ENCODE assay signal across 9 mouse cellular contexts in genomic region chr8:70667071-70667470, GRCm38 (mm10). TPM values are rescaled to one million over a fixed set of nuclear protein-coding genes. Genes with fewer than 3 reads are reported as not detected.
DNase-seq lines count a peak whose midpoint lies in the region; ATAC-seq lines count a peak whose summit lies in the region.
"Had no signal": no experiment of that assay in that cellular context is flagged by ENCODE, and none has a peak within 500 bp of the region (broad histone marks: within the 10 kb centered on the region; RNA-seq: fewer than 3 reads in every experiment).

No protein-coding gene starts in this region.

- H3K9ac ChIP-seq in midbrain, embryonic 11.5 days (ENCODE audit: low read length) = no peak overlapping the region

- ATAC-seq in cerebellum, adult (ENCODE audit: insufficient number of reproducible peaks, low FRiP score, low TSS enrichment) = no peak
- no peak for ATAC-seq in midbrain, embryonic 11.5 days (ENCODE audit: low FRiP score)

- intact Hi-C loops in gastrocnemius, postnatal 36 days (cut with DNase I) = no loop called here

- no peak overlapping the region for H3K27ac ChIP-seq in midbrain, embryonic 11.5 days (ENCODE audit: low read depth, low read length)

- 69% methylated on average over 5 of the region's 5 CpGs for WGBS in midbrain, embryonic 11.5 days

- H3K36me3 ChIP-seq in midbrain, embryonic 11.5 days (ENCODE audit: control insufficient read depth, insufficient read depth, low read length) = no peaks in the 10 kb centered on the region; the same call in 1 of the 2 replicates

- no peak overlapping the region for H3K4me3 ChIP-seq in midbrain, embryonic 11.5 days (ENCODE audit: low read depth, low read length)

- no peaks in the 10 kb centered on the region for H3K4me1 ChIP-seq in midbrain, embryonic 11.5 days (ENCODE audit: control insufficient read depth, insufficient read depth, low read length)

- H3K9me3 ChIP-seq in midbrain, embryonic 11.5 days (ENCODE audit: control insufficient read depth, low read length) = no peaks in the 10 kb centered on the region; the same call in 1 of the 2 replicates

- H3K4me2 ChIP-seq in midbrain, embryonic 11.5 days = no peak overlapping the region

- peak; percentile 70 for DNase-seq in kidney, adult 18-20 months
- DNase-seq in kidney, postnatal 4 days = no peak
- DNase-seq in adipocyte (ENCODE audit: low spot score) = peak; percentile 72
- DNase-seq in gastrocnemius, postnatal 36 days = peak; percentile 68 to 71
- DNase-seq in layer of hippocampus, postnatal 10 days (ENCODE audit: low spot score in 2 of 2) = peak; percentile 58 to 61
- DNase-seq in thymus, postnatal 4 days = peak; percentile 57
- DNase-seq in midbrain, embryonic 11.5 days (ENCODE audit: low spot score, missing footprints) = no peak

- no peaks in the 10 kb centered on the region for H3K27me3 ChIP-seq in midbrain, embryonic 11.5 days (ENCODE audit: control insufficient read depth, insufficient read depth, low read length)

RNA-seq across cellular contexts. Expression of gene Lsm4, which starts 6.0 kb away (rescaled TPM):
- 10 to 100 TPM; 54.9 to 63.3 TPM for total RNA-seq in gastrocnemius, postnatal 36 days (2021)
- 10 to 100 TPM; 72.3 to 76.5 TPM for total RNA-seq in layer of hippocampus, postnatal 10 days (2021)
- 305 and 326 TPM in 2 replicates for polyA plus RNA-seq in midbrain, embryonic 11.5 days (2014; fragmentation: Nextera tagmentation; extraction: Ambion mirVana)

RNA-seq across cellular contexts. Expression of gene Pgpep1, which starts 6.9 kb away (rescaled TPM):
- 10 to 100 TPM; 11.1 to 15.9 TPM for total RNA-seq in gastrocnemius, postnatal 36 days (2021)
- 10 to 100 TPM; 25.8 to 31.9 TPM for total RNA-seq in layer of hippocampus, postnatal 10 days (2021)
- polyA plus RNA-seq in midbrain, embryonic 11.5 days (2014; fragmentation: Nextera tagmentation; extraction: Ambion mirVana) = 103 and 108 TPM in 2 replicates

RNA-seq across cellular contexts. Expression of gene Jund, which starts 31.7 kb away (rescaled TPM):
- total RNA-seq in gastrocnemius, postnatal 36 days (2021) = 10 to 100 TPM; 60.6 to 77.9 TPM
- 100 to 1,000 TPM; 166 to 187 TPM for total RNA-seq in layer of hippocampus, postnatal 10 days (2021)
- polyA plus RNA-seq in midbrain, embryonic 11.5 days (2014; fragmentation: Nextera tagmentation; extraction: Ambion mirVana) = 119 and 138 TPM in 2 replicates

RNA-seq across cellular contexts. Expression of gene Gdf15, which starts 34.8 kb away (rescaled TPM):
- total RNA-seq in gastrocnemius, postnatal 36 days (2021) = under 1 TPM in 1 of 2 experiments, not detected in 1; 0.18 TPM
- not detected for total RNA-seq in layer of hippocampus, postnatal 10 days (2021)
- polyA plus RNA-seq in midbrain, embryonic 11.5 days (2014; fragmentation: Nextera tagmentation; extraction: Ambion mirVana) = 0.10 and 0.11 TPM in 2 replicates

RNA-seq across cellular contexts. Expression of gene Iqcn, which starts 36.2 kb away (rescaled TPM):
- under 1 TPM in 1 of 2 experiments, not detected in 1; 0.05 TPM for total RNA-seq in gastrocnemius, postnatal 36 days (2021)
- under 1 TPM in 1 of 2 experiments, not detected in 1; 0.07 TPM for total RNA-seq in layer of hippocampus, postnatal 10 days (2021)
- 0.04 TPM in 1 of 2 replicates, not detected in the other for polyA plus RNA-seq in midbrain, embryonic 11.5 days (2014; fragmentation: Nextera tagmentation; extraction: Ambion mirVana)
- polyA plus RNA-seq: lung, embryonic 16.5 days had no signal

Comparison
In these comparisons a context has a peak if more than half of its experiments do, and no peak if none do; other contexts are left out.
1. DNase-seq: peak in kidney, adult 18-20 months (single experiment), adipocyte (single experiment), gastrocnemius, postnatal 36 days (2 of 2), layer of hippocampus, postnatal 10 days (2 of 2) and thymus, postnatal 4 days (single experiment); none in kidney, postnatal 4 days (0 of 2) and midbrain, embryonic 11.5 days (single experiment).